Comparison of ENCODE assay signal across 26 mouse cellular contexts in genomic region chr4:103273021-103273420, GRCm38 (mm10). TPM values are rescaled to one million over a fixed set of nuclear protein-coding genes. Genes with fewer than 3 reads are reported as not detected.
DNase-seq lines count a peak whose midpoint lies in the region; ATAC-seq lines count a peak whose summit lies in the region.
"Had no signal": no experiment of that assay in that cellular context is flagged by ENCODE, and none has a peak within 500 bp of the region (broad histone marks: within the 10 kb centered on the region; RNA-seq: fewer than 3 reads in every experiment).

No protein-coding gene starts in this region.

- no peak overlapping the region for H3K27ac ChIP-seq in heart, embryonic 11.5 days (ENCODE audit: low read depth, low read length)
- H3K27ac ChIP-seq: embryonic facial prominence, embryonic 12.5 days; forebrain, embryonic 15.5 days; hindbrain, embryonic 10.5 days; hindbrain, embryonic 14.5 days; intestine, embryonic 15.5 days had no signal

- no peaks in the 10 kb centered on the region for H3K36me3 ChIP-seq in heart, embryonic 11.5 days (ENCODE audit: control insufficient read depth, insufficient read depth, low read length)
- no peaks in the 10 kb centered on the region for H3K36me3 ChIP-seq in megakaryocyte, embryonic 14.5 days (replicated peaks; ENCODE audit: low read length)
- H3K36me3 ChIP-seq: embryonic facial prominence, embryonic 12.5 days; forebrain, embryonic 15.5 days; hindbrain, embryonic 10.5 days; intestine, embryonic 15.5 days had no signal

- H3K27me3 ChIP-seq in heart, embryonic 11.5 days (ENCODE audit: control insufficient read depth, insufficient read depth, low read length), result no peaks in the 10 kb centered on the region
- no peaks in the 10 kb centered on the region for H3K27me3 ChIP-seq in megakaryocyte, embryonic 14.5 days (replicated peaks)
- H3K27me3 ChIP-seq: embryonic facial prominence, embryonic 12.5 days; forebrain, embryonic 15.5 days; intestine, embryonic 15.5 days had no signal

- 57% methylated on average over 7 of the region's 8 CpGs for WGBS in heart, embryonic 11.5 days (ENCODE audit: insufficient replicate concordance)

- no peak overlapping the region for H3K9ac ChIP-seq in heart, embryonic 11.5 days (ENCODE audit: low read depth, low read length)
- H3K9ac ChIP-seq: embryonic facial prominence, embryonic 12.5 days; forebrain, embryonic 15.5 days; hindbrain, embryonic 14.5 days; intestine, embryonic 15.5 days had no signal

- H3K4me2 ChIP-seq in heart, embryonic 11.5 days, result peak overlapping the region; percentile 34; the same call in 1 of the 2 replicates
- H3K4me2 ChIP-seq: embryonic facial prominence, embryonic 12.5 days; forebrain, embryonic 15.5 days; hindbrain, embryonic 14.5 days; intestine, embryonic 15.5 days had no signal

- no peak for ATAC-seq in heart, embryonic 11.5 days (replicated peaks; ENCODE audit: insufficient number of reproducible peaks, low FRiP score, low TSS enrichment)
- ATAC-seq in megakaryocyte, adult 5-6 weeks (ENCODE audit: poor library complexity, severe bottlenecking), result no peak
- ATAC-seq: forebrain, embryonic 15.5 days; intestine, embryonic 15.5 days had no signal

- H3K9me3 ChIP-seq in heart, embryonic 11.5 days (replicated peaks; ENCODE audit: control insufficient read depth, low read length), result no peaks in the 10 kb centered on the region
- H3K9me3 ChIP-seq in megakaryocyte, embryonic 14.5 days, result peaks cover 7% of the 10 kb centered on the region
- H3K9me3 ChIP-seq: embryonic facial prominence, embryonic 12.5 days; forebrain, embryonic 15.5 days; hindbrain, embryonic 10.5 days; intestine, embryonic 15.5 days had no signal

- no peaks in the 10 kb centered on the region for H3K4me1 ChIP-seq in heart, embryonic 11.5 days (ENCODE audit: control insufficient read depth, insufficient read depth, low read length)
- H3K4me1 ChIP-seq in megakaryocyte, embryonic 14.5 days, result no peaks in the 10 kb centered on the region
- H3K4me1 ChIP-seq: embryonic facial prominence, embryonic 12.5 days; forebrain, embryonic 15.5 days; hindbrain, embryonic 10.5 days; intestine, embryonic 15.5 days had no signal

- no peak for DNase-seq in heart, postnatal 4 days
- peak; percentile 43 for DNase-seq in WW6 (ENCODE audit: low read depth, low spot score)
- no peak for DNase-seq in layer of hippocampus, adult 11-12 months (ENCODE audit: low spot score)
- no peak for DNase-seq in lung, postnatal 25 days (ENCODE audit: low spot score)
- DNase-seq: adrenal gland, adult 8-10 months; adrenal gland, postnatal 36 days; cerebellum, adult 8-10 months; cerebellum, postnatal 14 days; embryo, embryonic 11 days; gastrocnemius, postnatal 36 days; heart, postnatal 14 days; kidney, adult 18-20 months had no signal

- H3K4me3 ChIP-seq in heart, embryonic 11.5 days (ENCODE audit: low read depth, low read length), result 0 out of 2 replicates have a peak overlapping the region, but pooled peaks have one; percentile 10
- peak overlapping the region; percentile 4 for H3K4me3 ChIP-seq in megakaryocyte, embryonic 14.5 days (replicated peaks)
- H3K4me3 ChIP-seq: embryonic facial prominence, embryonic 12.5 days; forebrain, embryonic 15.5 days; hindbrain, embryonic 10.5 days; intestine, embryonic 15.5 days had no signal

RNA-seq across cellular contexts. Expression of gene 4921539E11Rik, which starts 17.6 kb away (rescaled TPM):
- not detected in 2 replicates for polyA plus RNA-seq in heart, embryonic 11.5 days (2014; fragmentation: Nextera tagmentation; extraction: Ambion mirVana)
- total RNA-seq in heart, postnatal 4 days (2021), result not detected
- polyA plus RNA-seq in megakaryocyte, embryonic 14.5 days (2012; ENCODE audit: insufficient read depth, low replicate concordance), result not detected in 2 replicates
- not detected in 2 replicates for total RNA-seq in megakaryocyte, adult 5-6 weeks (2015)
- not detected in 2 replicates for total RNA-seq in megakaryocyte, adult 5-6 weeks (2017)
- total RNA-seq: adrenal gland, adult 8-10 months; adrenal gland, postnatal 36 days; common myeloid progenitor, adult 5-6 weeks; gastrocnemius, adult 8-10 months; gastrocnemius, postnatal 36 days; heart, adult 8-10 months; heart, postnatal 14 days; MEL had no signal
- polyA plus RNA-seq: C2C12; embryonic facial prominence, embryonic 12.5 days; forebrain, embryonic 11.5 days; forebrain, embryonic 15.5 days; hindbrain, embryonic 10.5 days; hindbrain, embryonic 14.5 days; intestine, embryonic 15.5 days had no signal

RNA-seq across cellular contexts. Expression of gene Oma1, which starts 40.6 kb away (rescaled TPM):
- 19.8 and 22.5 TPM in 2 replicates for polyA plus RNA-seq in heart, embryonic 11.5 days (2014; fragmentation: Nextera tagmentation; extraction: Ambion mirVana)
- total RNA-seq in heart, postnatal 4 days (2021), result 10 to 100 TPM; 13.6 to 17.6 TPM
- 0.55 TPM in 1 of 2 replicates, not detected in the other for polyA plus RNA-seq in megakaryocyte, embryonic 14.5 days (2012; ENCODE audit: insufficient read depth, low replicate concordance)
- 13.9 and 15.6 TPM in 2 replicates for total RNA-seq in megakaryocyte, adult 5-6 weeks (2015)
- 45.5 and 84.3 TPM in 2 replicates for total RNA-seq in megakaryocyte, adult 5-6 weeks (2017)

RNA-seq across cellular contexts. Expression of gene Slc35d1, which starts 58.1 kb away (rescaled TPM):
- polyA plus RNA-seq in heart, embryonic 11.5 days (2014; fragmentation: Nextera tagmentation; extraction: Ambion mirVana), result 8.8 and 11.1 TPM in 2 replicates
- total RNA-seq in heart, postnatal 4 days (2021), result 1 to 10 TPM; 8.4 to 8.8 TPM
- 1.4 and 5.9 TPM in 2 replicates for polyA plus RNA-seq in megakaryocyte, embryonic 14.5 days (2012; ENCODE audit: insufficient read depth, low replicate concordance)
- 7.2 and 10.7 TPM in 2 replicates for total RNA-seq in megakaryocyte, adult 5-6 weeks (2015)
- total RNA-seq in megakaryocyte, adult 5-6 weeks (2017), result 2.7 and 4.1 TPM in 2 replicates
